In the genomic region with DNA sequence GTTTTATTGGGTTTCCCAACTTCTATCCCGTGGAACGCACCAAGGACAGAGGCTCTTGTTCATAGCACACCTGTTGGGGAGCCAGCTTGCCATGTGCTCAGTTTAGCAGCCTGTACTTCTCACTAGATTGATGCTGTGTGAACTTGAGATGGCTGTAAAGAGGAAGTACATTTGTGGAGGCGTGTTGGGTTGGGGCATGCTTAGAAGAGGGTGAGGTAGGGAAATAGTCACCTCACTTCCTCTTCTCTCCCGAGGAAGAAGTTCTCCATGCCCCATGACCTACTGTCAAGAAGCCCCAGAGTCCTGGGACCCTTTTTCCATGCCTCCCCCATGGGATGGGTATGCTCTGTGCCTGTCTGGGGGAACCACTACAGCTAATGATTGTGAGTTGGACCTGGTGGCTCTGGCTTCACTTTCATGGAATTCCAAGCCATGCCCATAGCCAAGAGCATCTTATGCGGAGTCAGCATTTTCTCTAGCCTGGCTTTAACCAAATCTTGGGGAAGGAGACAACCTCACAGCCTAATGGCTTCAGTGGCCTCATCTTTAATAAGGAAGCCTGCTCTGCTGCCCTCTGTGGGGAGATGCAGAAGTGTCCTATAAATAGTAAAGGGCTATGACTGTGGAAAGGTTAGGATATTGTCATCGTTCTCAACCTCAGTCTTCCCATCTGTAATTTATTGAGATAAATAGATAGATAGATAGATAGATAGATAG, we compare ENCODE assay signal across 1 mouse cellular context.
A peak's percentile ranks its signal among the peaks of the same experiment; 100 is the strongest.
TF ChIP-seq lines count a peak whose summit lies in the region.

No protein-coding gene starts in this region.

TF ChIP-seq in CH12.LX, 34 proteins besides CTCF, POLR2A, EP300 and RAD21 (continued from another document):
- TF ChIP-seq MAX (IDR thresholded peaks at IDR 0.05; ENCODE audit: low read length) = peak; percentile 75
- no peak for TF ChIP-seq USF2 (conservative IDR thresholded peaks at IDR 0.05; ENCODE audit: low read depth, low read length)
- TF ChIP-seq PAX5 (IDR thresholded peaks at IDR 0.05; ENCODE audit: low read length) = no peak
